Comparison of ENCODE assay signal across 12 mouse cellular contexts in genomic region chr1:62860327-62860726, GRCm38 (mm10).
DNase-seq lines count a peak whose midpoint lies in the region; ATAC-seq lines count a peak whose summit lies in the region.
"Had no signal": no experiment of that assay in that cellular context is flagged by ENCODE, and none has a peak within 500 bp of the region (broad histone marks: within the 10 kb centered on the region; RNA-seq: fewer than 3 reads in every experiment).

No protein-coding gene starts in this region.

- no peaks in the 10 kb centered on the region for H3K9me3 ChIP-seq in hindbrain, embryonic 10.5 days
- no peaks in the 10 kb centered on the region for H3K9me3 ChIP-seq in hindbrain, embryonic 12.5 days (replicated peaks)
- no peaks in the 10 kb centered on the region for H3K9me3 ChIP-seq in forebrain, embryonic 15.5 days
- H3K9me3 ChIP-seq: forebrain, embryonic 13.5 days; intestine, embryonic 15.5 days; midbrain, embryonic 15.5 days had no signal

- no peaks in the 10 kb centered on the region for H3K27me3 ChIP-seq in hindbrain, embryonic 10.5 days (ENCODE audit: insufficient read depth, poor library complexity, severe bottlenecking)
- H3K27me3 ChIP-seq in hindbrain, embryonic 12.5 days = no peaks in the 10 kb centered on the region
- H3K27me3 ChIP-seq in forebrain, embryonic 15.5 days = no peaks in the 10 kb centered on the region
- H3K27me3 ChIP-seq: forebrain, embryonic 13.5 days; intestine, embryonic 15.5 days; midbrain, embryonic 15.5 days had no signal

- no peaks in the 10 kb centered on the region for H3K36me3 ChIP-seq in hindbrain, embryonic 10.5 days
- H3K36me3 ChIP-seq in hindbrain, embryonic 12.5 days = no peaks in the 10 kb centered on the region
- no peaks in the 10 kb centered on the region for H3K36me3 ChIP-seq in forebrain, embryonic 15.5 days
- H3K36me3 ChIP-seq: intestine, embryonic 15.5 days; midbrain, embryonic 15.5 days had no signal

- H3K4me2 ChIP-seq in hindbrain, embryonic 12.5 days (replicated peaks) = no peak overlapping the region
- H3K4me2 ChIP-seq in forebrain, embryonic 15.5 days (replicated peaks) = no peak overlapping the region
- H3K4me2 ChIP-seq: forebrain, embryonic 13.5 days; intestine, embryonic 15.5 days; midbrain, embryonic 15.5 days had no signal

- H3K4me3 ChIP-seq in hindbrain, embryonic 10.5 days = no peak overlapping the region
- no peak overlapping the region for H3K4me3 ChIP-seq in hindbrain, embryonic 12.5 days
- H3K4me3 ChIP-seq in forebrain, embryonic 15.5 days = no peak overlapping the region
- H3K4me3 ChIP-seq: forebrain, embryonic 13.5 days; intestine, embryonic 15.5 days; midbrain, embryonic 15.5 days had no signal

- H3K9ac ChIP-seq in hindbrain, embryonic 12.5 days = no peak overlapping the region
- H3K9ac ChIP-seq in forebrain, embryonic 15.5 days (replicated peaks) = no peak overlapping the region
- H3K9ac ChIP-seq: forebrain, embryonic 13.5 days; intestine, embryonic 15.5 days; midbrain, embryonic 15.5 days had no signal

- H3K4me1 ChIP-seq in hindbrain, embryonic 10.5 days (replicated peaks) = peaks cover 5% of the 10 kb centered on the region
- peaks cover 9% of the 10 kb centered on the region; the same call in 1 of the 2 replicates for H3K4me1 ChIP-seq in hindbrain, embryonic 12.5 days
- peaks cover 3% of the 10 kb centered on the region; the same call in 1 of the 2 replicates for H3K4me1 ChIP-seq in forebrain, embryonic 15.5 days

- no peak for ATAC-seq in hindbrain, embryonic 12.5 days (ENCODE audit: low FRiP score)
- ATAC-seq in forebrain, embryonic 15.5 days (replicated peaks) = no peak
- ATAC-seq: forebrain, embryonic 13.5 days; intestine, embryonic 15.5 days; midbrain, embryonic 15.5 days had no signal

- WGBS in hindbrain, embryonic 10.5 days = 78% methylated on average over 5 of the region's 5 CpGs
- WGBS in hindbrain, embryonic 12.5 days = 75% methylated on average over 5 of the region's 5 CpGs
- WGBS in forebrain, embryonic 15.5 days = 83% methylated on average over 5 of the region's 5 CpGs

- no peak for DNase-seq in hindbrain, embryonic 10.5 days (ENCODE audit: low spot score)
- peak; percentile 25 for DNase-seq in testis, postnatal 10 days (ENCODE audit: low spot score)
- DNase-seq in testis, postnatal 14 days (ENCODE audit: low spot score) = no peak
- DNase-seq in heart, postnatal 4 days = peak; percentile 18
- DNase-seq in thymus, postnatal 4 days = no peak
- DNase-seq: lung, adult 2 months; thymus, postnatal 36 days had no signal

- 0 out of 2 replicates have a peak overlapping the region, but pooled peaks have one; percentile 24 for H3K27ac ChIP-seq in hindbrain, embryonic 10.5 days
- no peak overlapping the region for H3K27ac ChIP-seq in hindbrain, embryonic 12.5 days
- no peak overlapping the region for H3K27ac ChIP-seq in forebrain, embryonic 15.5 days (replicated peaks)
- H3K27ac ChIP-seq: forebrain, embryonic 13.5 days; intestine, embryonic 15.5 days had no signal

Comparison
In these comparisons a context has a peak if more than half of its experiments do, and no peak if none do; other contexts are left out.
1. DNase-seq: peak in testis, postnatal 10 days (single experiment) and heart, postnatal 4 days (single experiment); none in hindbrain, embryonic 10.5 days (single experiment), testis, postnatal 14 days (single experiment) and thymus, postnatal 4 days (single experiment).